Mouse (Mus musculus): ENCODE results near the gene Gpr19. TPM values are rescaled to one million over a fixed set of nuclear protein-coding genes. Genes with fewer than 3 reads are reported as not detected.

Gene Gpr19
- polyA plus RNA-seq, 1 experiment from 2014 or later = 36.9 TPM

DNA sequence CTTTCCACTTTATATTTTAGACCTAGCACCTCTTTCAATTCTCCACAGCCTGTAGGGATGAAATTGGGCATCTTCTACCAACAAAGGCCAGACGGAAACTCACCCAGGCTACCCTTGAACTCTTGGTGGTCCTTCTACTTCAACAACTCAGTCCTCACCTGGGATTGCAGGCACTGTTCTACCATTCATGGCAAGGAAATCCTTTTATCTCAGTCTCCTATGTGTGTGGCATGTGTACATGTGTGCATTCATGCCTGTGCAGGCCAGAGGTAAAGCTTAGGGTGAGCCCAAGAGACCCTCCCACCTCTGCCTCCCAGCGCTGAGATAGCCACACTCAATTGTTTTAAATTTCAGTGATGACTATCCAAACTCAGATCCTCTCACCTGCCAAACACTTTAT, 12.9 kb downstream of the Gpr19 start:
- DNase-seq (ENCODE audit: low spot score, missing footprints) (peak; percentile 73), ATAC-seq (ENCODE audit: low FRiP score) (no peak)
- no peak overlapping the region for H3K27ac ChIP-seq (ENCODE audit: low read depth, low read length)
- peaks cover 28% of the 10 kb centered on the region for H3K4me1 ChIP-seq (ENCODE audit: control insufficient read depth, insufficient read depth, low read length)
- no peak overlapping the region for H3K9ac ChIP-seq (ENCODE audit: low read length)
- H3K27me3 ChIP-seq (ENCODE audit: control insufficient read depth, insufficient read depth, low read length) = no peaks in the 10 kb centered on the region
- peak overlapping the region; percentile 67; the same call in 1 of the 2 replicates for H3K4me2 ChIP-seq
- H3K9me3 ChIP-seq (ENCODE audit: control insufficient read depth, low read length) = no peaks in the 10 kb centered on the region
- no peak overlapping the region for H3K4me3 ChIP-seq (ENCODE audit: low read depth, low read length)
- H3K36me3 ChIP-seq (ENCODE audit: control insufficient read depth, insufficient read depth, low read length) = no peaks in the 10 kb centered on the region
- 93% methylated on average over 2 of the region's 2 CpGs for WGBS

DNA sequence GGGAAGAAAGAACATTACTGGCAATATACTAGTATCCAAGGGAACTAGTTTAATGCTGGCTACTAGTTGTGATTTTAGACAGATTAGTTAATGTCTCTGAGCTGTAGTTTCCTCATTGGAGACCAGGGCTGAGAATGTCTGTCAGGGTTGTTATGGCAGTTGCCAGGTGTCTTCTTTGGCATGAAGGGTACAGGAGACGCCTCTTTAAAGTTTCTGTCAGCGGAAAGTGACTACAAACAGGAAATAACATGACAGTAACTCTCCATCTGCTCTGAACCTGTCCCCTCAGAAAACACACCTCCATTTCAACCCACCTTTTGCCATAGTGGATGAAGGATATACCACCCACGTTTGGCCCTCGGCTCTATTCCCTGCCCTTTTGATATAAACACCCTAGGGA, 14.7 kb downstream of the Gpr19 start:
- no peak overlapping the region for H3K9ac ChIP-seq (ENCODE audit: low read length)

DNA sequence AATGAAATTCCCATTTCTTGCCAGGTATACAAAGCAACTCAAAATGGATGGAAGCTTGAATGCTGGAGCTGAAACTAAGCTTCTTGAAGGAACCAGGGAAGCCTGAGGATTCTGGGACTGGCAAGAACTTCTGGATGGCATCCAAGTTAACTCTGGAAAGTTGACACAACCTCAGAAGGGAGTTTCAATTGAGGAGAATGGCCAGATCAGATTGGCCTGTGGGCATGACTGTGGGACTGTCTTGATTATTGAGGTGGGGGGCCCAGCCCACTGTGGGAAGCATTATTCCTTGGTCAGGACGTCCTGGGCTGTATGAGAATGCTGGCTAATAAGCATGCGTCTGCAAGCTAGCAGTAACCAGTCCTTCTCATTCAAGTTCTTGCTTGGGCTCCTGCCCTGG, 18.3 kb downstream of the Gpr19 start:
- WGBS = 73% methylated on average over 2 of the region's 2 CpGs
- peaks cover 2% of the 10 kb centered on the region; the same call in 1 of the 2 replicates for H3K36me3 ChIP-seq (ENCODE audit: control insufficient read depth, insufficient read depth, low read length)
- DNase-seq (ENCODE audit: low spot score, missing footprints) (no peak), ATAC-seq (ENCODE audit: low FRiP score) (no peak)
- no peak overlapping the region for H3K9ac ChIP-seq (ENCODE audit: low read length)
- H3K4me3 ChIP-seq (ENCODE audit: low read depth, low read length) = no peak overlapping the region
- no peaks in the 10 kb centered on the region for H3K9me3 ChIP-seq (ENCODE audit: control insufficient read depth, low read length)
- H3K4me2 ChIP-seq = no peak overlapping the region
- H3K27ac ChIP-seq (ENCODE audit: low read depth, low read length) = no peak overlapping the region
- no peaks in the 10 kb centered on the region for H3K4me1 ChIP-seq (ENCODE audit: control insufficient read depth, insufficient read depth, low read length)
- no peaks in the 10 kb centered on the region for H3K27me3 ChIP-seq (ENCODE audit: control insufficient read depth, insufficient read depth, low read length)

More for the DNA sequence above, 14.7 kb downstream of the Gpr19 start:
- no peak for ATAC-seq (ENCODE audit: low FRiP score)
- no peak overlapping the region for H3K4me3 ChIP-seq (ENCODE audit: low read depth, low read length)
- 90% methylated on average over 4 of the region's 4 CpGs for WGBS
- no peak for DNase-seq (ENCODE audit: low spot score, missing footprints)
- no peak overlapping the region for H3K4me2 ChIP-seq
- no peaks in the 10 kb centered on the region for H3K9me3 ChIP-seq (ENCODE audit: control insufficient read depth, low read length)
- H3K36me3 ChIP-seq (ENCODE audit: control insufficient read depth, insufficient read depth, low read length) = no peaks in the 10 kb centered on the region
- no peaks in the 10 kb centered on the region for H3K27me3 ChIP-seq (ENCODE audit: control insufficient read depth, insufficient read depth, low read length)
- no peak overlapping the region for H3K27ac ChIP-seq (ENCODE audit: low read depth, low read length)
- peaks cover 19% of the 10 kb centered on the region for H3K4me1 ChIP-seq (ENCODE audit: control insufficient read depth, insufficient read depth, low read length)

DNA sequence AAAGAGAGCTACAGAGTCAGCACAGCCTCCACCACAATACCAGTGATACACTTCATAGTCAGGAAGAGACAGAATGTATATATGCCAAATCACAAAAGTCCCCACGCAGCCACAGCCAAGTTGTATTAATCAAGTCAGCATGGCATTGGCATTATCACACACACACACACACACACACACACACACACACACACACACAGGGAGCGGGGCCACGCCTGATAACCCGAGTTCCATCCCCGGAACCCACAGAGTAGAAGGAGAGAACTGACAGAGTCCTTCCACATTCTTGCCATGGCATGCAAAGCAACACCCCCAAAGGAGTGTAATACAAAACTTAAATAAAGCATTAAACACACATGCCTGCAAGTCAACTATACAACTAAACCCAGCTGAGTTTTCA, 18.8 kb downstream of the Gpr19 start:
- ATAC-seq (ENCODE audit: low FRiP score) (no peak), DNase-seq (ENCODE audit: low spot score, missing footprints) (no peak)
- H3K9ac ChIP-seq (ENCODE audit: low read length) = no peak overlapping the region
- H3K4me3 ChIP-seq (ENCODE audit: low read depth, low read length) = no peak overlapping the region
- 93% methylated on average over 5 of the region's 5 CpGs for WGBS
- H3K27me3 ChIP-seq (ENCODE audit: control insufficient read depth, insufficient read depth, low read length) = no peaks in the 10 kb centered on the region
- H3K27ac ChIP-seq (ENCODE audit: low read depth, low read length) = no peak overlapping the region
- no peak overlapping the region for H3K4me2 ChIP-seq
- H3K36me3 ChIP-seq (ENCODE audit: control insufficient read depth, insufficient read depth, low read length) = peaks cover 2% of the 10 kb centered on the region; the same call in 1 of the 2 replicates
- no peaks in the 10 kb centered on the region for H3K4me1 ChIP-seq (ENCODE audit: control insufficient read depth, insufficient read depth, low read length)
- H3K9me3 ChIP-seq (ENCODE audit: control insufficient read depth, low read length) = no peaks in the 10 kb centered on the region

DNA sequence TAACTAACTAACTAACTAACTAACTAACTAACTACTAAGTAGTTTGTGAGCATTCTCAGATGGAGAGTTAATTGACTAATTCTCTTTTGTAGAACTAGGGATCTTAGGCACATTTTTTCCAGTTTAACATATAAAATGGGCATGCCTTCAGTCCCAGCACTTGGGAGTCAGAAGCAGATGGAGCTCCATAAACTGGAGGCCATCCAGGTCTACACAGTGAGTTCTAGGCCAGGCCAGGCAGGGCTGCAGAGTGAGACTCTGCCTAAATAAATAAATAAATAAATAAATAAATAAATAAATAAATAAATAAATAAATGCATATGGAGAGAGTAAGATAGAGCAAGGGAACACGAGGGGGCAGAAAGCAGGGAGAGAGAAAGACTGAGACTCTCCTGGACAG, 20.5 kb downstream of the Gpr19 start:
- DNase-seq (ENCODE audit: low spot score, missing footprints) (no peak), ATAC-seq (ENCODE audit: low FRiP score) (no peak)
- peaks cover 2% of the 10 kb centered on the region; the same call in 1 of the 2 replicates for H3K36me3 ChIP-seq (ENCODE audit: control insufficient read depth, insufficient read depth, low read length)
- no peak overlapping the region for H3K27ac ChIP-seq (ENCODE audit: low read depth, low read length)
- WGBS = 84% methylated on average over 1 of the region's 1 CpGs
- H3K4me1 ChIP-seq (ENCODE audit: control insufficient read depth, insufficient read depth, low read length) = no peaks in the 10 kb centered on the region
- no peaks in the 10 kb centered on the region for H3K9me3 ChIP-seq (ENCODE audit: control insufficient read depth, low read length)
- no peak overlapping the region for H3K9ac ChIP-seq (ENCODE audit: low read length)
- no peak overlapping the region for H3K4me2 ChIP-seq
- no peaks in the 10 kb centered on the region for H3K27me3 ChIP-seq (ENCODE audit: control insufficient read depth, insufficient read depth, low read length)
- no peak overlapping the region for H3K4me3 ChIP-seq (ENCODE audit: low read depth, low read length)

DNA sequence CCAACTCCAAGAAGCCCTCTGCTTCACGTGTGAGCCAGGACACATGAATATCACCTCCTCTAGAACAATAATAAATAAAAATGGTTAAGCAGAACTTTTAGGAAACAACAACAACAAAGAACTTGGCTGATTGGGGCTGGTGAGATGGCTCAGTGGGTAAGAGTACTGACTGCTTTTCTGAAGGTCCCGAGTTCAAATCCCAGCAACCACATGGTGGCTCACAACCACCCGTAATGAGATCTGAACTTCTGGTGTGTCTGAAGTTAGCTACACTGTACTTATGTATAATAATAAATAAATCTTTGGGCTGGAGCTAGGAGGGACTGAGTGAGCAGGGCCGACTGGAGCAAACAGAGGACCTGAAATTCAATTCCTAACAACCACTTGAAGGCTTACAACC, 21.1 kb downstream of the Gpr19 start:
- H3K4me2 ChIP-seq = no peak overlapping the region
- H3K27ac ChIP-seq (ENCODE audit: low read depth, low read length) = no peak overlapping the region
- H3K9ac ChIP-seq (ENCODE audit: low read length) = no peak overlapping the region
- no peak for DNase-seq (ENCODE audit: low spot score, missing footprints)
- ATAC-seq (ENCODE audit: low FRiP score) = no peak
- H3K9me3 ChIP-seq (ENCODE audit: control insufficient read depth, low read length) = no peaks in the 10 kb centered on the region
- no peaks in the 10 kb centered on the region for H3K27me3 ChIP-seq (ENCODE audit: control insufficient read depth, insufficient read depth, low read length)
- H3K36me3 ChIP-seq (ENCODE audit: control insufficient read depth, insufficient read depth, low read length) = peaks cover 2% of the 10 kb centered on the region; the same call in 1 of the 2 replicates
- WGBS = 85% methylated on average over 4 of the region's 4 CpGs
- H3K4me3 ChIP-seq (ENCODE audit: low read depth, low read length) = no peak overlapping the region
- H3K4me1 ChIP-seq (ENCODE audit: control insufficient read depth, insufficient read depth, low read length) = no peaks in the 10 kb centered on the region

DNA sequence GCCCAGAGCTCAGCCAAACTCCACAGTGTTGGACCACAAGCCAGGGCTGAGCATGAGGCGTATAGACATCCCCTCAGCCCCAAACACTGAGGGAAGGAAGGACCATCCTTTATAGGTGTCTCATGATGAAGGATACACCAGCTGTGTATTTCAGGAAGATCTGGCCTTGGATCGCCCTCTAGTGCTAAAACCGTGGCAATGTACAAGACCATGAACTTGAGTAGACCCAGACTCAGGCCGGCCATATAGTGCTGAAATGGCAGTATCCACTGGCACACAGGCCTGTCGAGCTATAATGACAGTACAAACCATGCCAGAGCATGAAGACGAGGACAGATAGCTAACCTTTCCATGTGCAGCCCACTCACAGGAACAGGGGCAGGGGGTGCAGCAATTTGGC, 21.6 kb downstream of the Gpr19 start:
- H3K4me2 ChIP-seq = no peak overlapping the region
- H3K9ac ChIP-seq (ENCODE audit: low read length) = no peak overlapping the region
- no peak overlapping the region for H3K4me3 ChIP-seq (ENCODE audit: low read depth, low read length)
- no peaks in the 10 kb centered on the region for H3K9me3 ChIP-seq (ENCODE audit: control insufficient read depth, low read length)
- 83% methylated on average over 6 of the region's 6 CpGs for WGBS
- H3K27me3 ChIP-seq (ENCODE audit: control insufficient read depth, insufficient read depth, low read length) = no peaks in the 10 kb centered on the region
- DNase-seq (ENCODE audit: low spot score, missing footprints) (no peak), ATAC-seq (ENCODE audit: low FRiP score) (peak; percentile 35; the same call in 1 of the 2 replicates)
- H3K4me1 ChIP-seq (ENCODE audit: control insufficient read depth, insufficient read depth, low read length) = no peaks in the 10 kb centered on the region
- peaks cover 2% of the 10 kb centered on the region; the same call in 1 of the 2 replicates for H3K36me3 ChIP-seq (ENCODE audit: control insufficient read depth, insufficient read depth, low read length)
- no peak overlapping the region for H3K27ac ChIP-seq (ENCODE audit: low read depth, low read length)

DNA sequence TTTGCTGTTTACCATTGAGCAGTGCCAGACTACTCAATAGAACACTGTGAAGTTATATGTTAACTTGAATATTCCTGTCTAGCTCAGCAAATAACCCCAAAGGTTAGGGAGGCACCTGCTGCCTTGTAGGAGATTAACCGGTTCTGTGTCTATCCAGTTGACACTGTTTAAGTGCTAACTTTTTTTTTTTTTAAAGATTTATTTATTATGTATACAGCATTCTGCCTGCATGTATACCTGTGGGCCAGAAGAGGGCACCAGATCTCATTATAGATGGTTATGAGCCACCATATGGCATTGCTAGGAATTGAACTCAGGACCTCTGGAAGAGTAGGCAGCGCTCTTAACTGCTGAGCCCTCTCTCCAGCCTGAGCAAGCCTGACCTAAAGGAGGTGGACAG, 25.4 kb downstream of the Gpr19 start:
- no peaks in the 10 kb centered on the region for H3K9me3 ChIP-seq (ENCODE audit: control insufficient read depth, low read length)
- no peak for ATAC-seq (ENCODE audit: low FRiP score)
- no peaks in the 10 kb centered on the region for H3K4me1 ChIP-seq (ENCODE audit: control insufficient read depth, insufficient read depth, low read length)
- no peak for DNase-seq (ENCODE audit: low spot score, missing footprints)
- no peaks in the 10 kb centered on the region for H3K27me3 ChIP-seq (ENCODE audit: control insufficient read depth, insufficient read depth, low read length)
- H3K4me2 ChIP-seq = no peak overlapping the region
- H3K4me3 ChIP-seq (ENCODE audit: low read depth, low read length) = no peak overlapping the region
- no peak overlapping the region for H3K27ac ChIP-seq (ENCODE audit: low read depth, low read length)
- H3K9ac ChIP-seq (ENCODE audit: low read length) = no peak overlapping the region
- peaks cover 24% of the 10 kb centered on the region for H3K36me3 ChIP-seq (ENCODE audit: control insufficient read depth, insufficient read depth, low read length)
- WGBS = 90% methylated on average over 2 of the region's 2 CpGs

DNA sequence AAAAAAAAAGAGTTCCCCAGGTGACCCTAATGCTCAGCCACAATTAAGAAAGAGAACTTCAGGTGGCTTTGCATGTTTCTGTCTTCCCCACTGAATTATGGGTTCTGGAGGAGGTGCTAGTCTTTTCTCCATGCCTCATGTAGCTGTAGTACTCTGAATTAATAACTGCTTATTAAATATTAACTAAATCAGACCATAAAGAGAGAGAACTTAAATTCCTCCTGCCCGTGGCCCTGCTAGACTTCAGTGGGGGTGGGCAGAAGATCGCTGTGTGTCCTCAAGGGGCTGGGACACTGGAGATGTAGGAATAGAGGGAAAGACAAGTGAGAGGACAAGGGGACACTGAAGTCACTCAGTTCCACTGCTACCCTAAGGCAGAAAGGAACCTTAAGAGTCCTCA, 26.1 kb downstream of the Gpr19 start:
- Histone ChIP-seq H3K9me3 (ENCODE audit: control insufficient read depth, low read length) (no peaks in the 10 kb centered on the region), H3K4me2 (no peak overlapping the region), H3K9ac (ENCODE audit: low read length) (no peak overlapping the region), H3K4me3 (ENCODE audit: low read depth, low read length) (no peak overlapping the region), H3K36me3 (ENCODE audit: control insufficient read depth, insufficient read depth, low read length) (peaks cover 28% of the 10 kb centered on the region), H3K27me3 (ENCODE audit: control insufficient read depth, insufficient read depth, low read length) (no peaks in the 10 kb centered on the region), H3K27ac (ENCODE audit: low read depth, low read length) (no peak overlapping the region), H3K4me1 (ENCODE audit: control insufficient read depth, insufficient read depth, low read length) (no peaks in the 10 kb centered on the region)
- WGBS = 96% methylated on average over 2 of the region's 2 CpGs
- DNase-seq (ENCODE audit: low spot score, missing footprints) (no peak), ATAC-seq (ENCODE audit: low FRiP score) (no peak)

DNA sequence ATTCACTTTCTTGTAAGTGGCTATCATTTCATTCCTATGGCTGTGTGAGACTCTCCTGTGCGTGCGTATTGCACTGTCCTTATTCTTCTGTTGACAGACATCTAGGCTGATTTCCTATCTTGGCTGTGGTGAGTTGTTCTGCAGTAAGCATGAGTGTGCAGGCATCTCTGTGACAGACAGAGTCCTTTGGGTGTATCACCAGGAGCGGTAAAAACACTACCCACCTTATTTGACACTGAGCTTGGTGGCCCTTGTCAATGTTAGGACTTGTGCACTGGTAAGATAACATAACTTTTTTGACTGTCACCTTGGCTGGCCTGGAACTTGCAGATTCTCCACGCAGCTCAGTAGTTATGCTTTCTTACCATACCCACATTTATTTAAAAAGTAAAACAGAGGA, 27.5 kb downstream of the Gpr19 start:
- H3K36me3 ChIP-seq (ENCODE audit: control insufficient read depth, insufficient read depth, low read length) = peaks cover 29% of the 10 kb centered on the region
- no peak for ATAC-seq (ENCODE audit: low FRiP score)

More for the DNA sequence above, 27.5 kb downstream of the Gpr19 start:
- no peak overlapping the region for H3K4me3 ChIP-seq (ENCODE audit: low read depth, low read length)
- H3K27ac ChIP-seq (ENCODE audit: low read depth, low read length) = no peak overlapping the region
- no peak overlapping the region for H3K4me2 ChIP-seq
- no peak for DNase-seq (ENCODE audit: low spot score, missing footprints)
- WGBS = 94% methylated on average over 4 of the region's 4 CpGs
- H3K9ac ChIP-seq (ENCODE audit: low read length) = no peak overlapping the region
- no peaks in the 10 kb centered on the region for H3K4me1 ChIP-seq (ENCODE audit: control insufficient read depth, insufficient read depth, low read length)
- no peaks in the 10 kb centered on the region for H3K9me3 ChIP-seq (ENCODE audit: control insufficient read depth, low read length)
- H3K27me3 ChIP-seq (ENCODE audit: control insufficient read depth, insufficient read depth, low read length) = no peaks in the 10 kb centered on the region

All from midbrain, embryonic 11.5 days (tissue).